Mouse (Mus musculus) right cerebral cortex, postnatal 36 days (tissue): ENCODE data around the gene Ccng2.

Experiments used
- DNase-seq, 2 experiments: peaks; one replicate each; pipeline ENCODE4 v3.0.0; 2022; ENCODE audit warnings: low spot score in 2 of 2, mixed read lengths in 1 of 2

Gene Ccng2

DNA sequence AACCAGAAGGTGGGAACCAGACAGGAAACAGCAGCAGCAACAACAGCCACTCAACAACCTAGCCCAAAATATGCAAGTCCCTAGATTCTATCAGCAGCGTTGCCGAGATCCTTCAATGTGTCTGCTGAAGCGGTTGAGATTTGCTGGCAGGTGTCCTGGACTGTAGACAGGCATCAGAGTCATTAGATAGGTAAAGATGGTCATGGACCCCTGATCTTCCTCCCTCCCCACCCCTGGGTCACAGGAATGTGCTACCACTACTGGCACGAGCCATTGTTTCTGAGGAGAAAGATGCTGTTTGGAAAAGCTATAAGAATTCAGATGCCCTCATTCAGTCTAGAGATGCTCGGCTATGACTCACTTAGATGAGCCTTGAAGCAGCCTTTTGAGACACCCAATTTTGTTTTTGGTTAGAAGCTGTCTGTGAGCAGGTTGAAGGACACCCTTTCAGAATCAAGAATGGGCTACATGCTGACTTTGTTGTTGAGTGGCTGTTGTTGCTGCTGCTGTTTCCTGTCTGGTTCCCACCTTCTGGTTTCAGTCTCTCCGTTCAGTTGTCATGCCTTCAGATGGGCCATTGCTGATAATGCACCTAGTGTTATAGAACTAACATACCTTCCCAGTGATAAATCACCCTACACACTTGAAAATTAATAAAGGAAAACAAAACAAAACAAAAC lies 3.5 kb upstream of the Ccng2 start:
- no peak for DNase-seq

DNA sequence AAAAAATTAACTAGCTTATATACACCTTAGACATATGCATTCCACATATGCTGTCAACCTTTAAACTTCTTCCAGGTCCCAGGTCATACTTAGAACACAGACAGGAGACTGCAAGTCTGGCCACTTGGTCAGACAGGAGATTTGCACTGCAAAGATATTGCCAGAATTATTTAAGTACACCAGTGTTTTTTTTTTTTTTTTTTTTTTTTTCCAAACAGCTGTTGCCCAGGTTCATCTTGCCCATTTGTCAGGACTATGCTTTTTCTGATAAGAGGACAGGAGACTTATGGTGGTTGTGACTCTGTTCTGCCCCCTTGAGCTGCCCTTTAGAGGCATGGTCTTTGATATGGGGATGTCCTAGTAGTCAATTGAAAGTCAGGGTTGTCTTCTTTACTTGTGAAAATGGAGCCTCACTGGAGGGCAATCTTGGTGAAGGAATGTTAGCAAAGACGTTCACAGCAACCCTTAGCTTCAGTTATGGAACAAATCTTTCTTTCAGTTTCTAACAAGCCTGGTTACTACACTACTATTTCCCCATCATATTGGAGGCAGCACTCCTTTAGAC lies 2.8 kb upstream of the Ccng2 start:
- DNase-seq = no peak

DNA sequence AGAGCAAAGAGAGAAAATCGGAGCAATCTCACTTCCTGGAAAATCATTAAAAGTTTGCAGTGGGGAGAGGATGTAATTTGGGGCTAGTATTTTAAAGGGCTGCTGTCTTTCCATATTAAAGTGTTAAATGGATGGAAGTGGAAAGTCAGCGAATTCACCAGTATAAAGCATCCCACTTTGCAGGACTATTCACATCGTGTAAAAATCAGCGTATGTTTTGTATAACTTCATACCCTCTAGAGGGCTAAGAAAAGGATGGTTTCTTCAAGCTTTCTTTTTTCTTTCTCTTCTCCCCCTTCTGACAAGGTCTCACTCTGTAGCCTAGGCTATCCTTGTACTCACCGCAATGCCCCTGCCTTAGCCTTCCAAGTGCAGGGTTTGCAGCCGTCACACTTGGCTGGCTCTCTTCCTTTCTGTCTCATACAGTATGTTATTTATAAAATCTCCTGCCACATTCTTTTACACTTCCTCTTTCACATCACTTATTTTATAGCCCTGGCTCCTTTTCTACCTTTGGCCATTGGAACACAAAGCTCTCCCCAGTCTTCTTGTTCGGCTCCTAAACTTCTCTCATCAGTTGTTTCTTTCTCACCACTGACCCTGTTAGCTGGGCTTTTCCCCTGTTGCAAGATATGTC lies 1.8 kb upstream of the Ccng2 start:
- DNase-seq = no peak

DNA sequence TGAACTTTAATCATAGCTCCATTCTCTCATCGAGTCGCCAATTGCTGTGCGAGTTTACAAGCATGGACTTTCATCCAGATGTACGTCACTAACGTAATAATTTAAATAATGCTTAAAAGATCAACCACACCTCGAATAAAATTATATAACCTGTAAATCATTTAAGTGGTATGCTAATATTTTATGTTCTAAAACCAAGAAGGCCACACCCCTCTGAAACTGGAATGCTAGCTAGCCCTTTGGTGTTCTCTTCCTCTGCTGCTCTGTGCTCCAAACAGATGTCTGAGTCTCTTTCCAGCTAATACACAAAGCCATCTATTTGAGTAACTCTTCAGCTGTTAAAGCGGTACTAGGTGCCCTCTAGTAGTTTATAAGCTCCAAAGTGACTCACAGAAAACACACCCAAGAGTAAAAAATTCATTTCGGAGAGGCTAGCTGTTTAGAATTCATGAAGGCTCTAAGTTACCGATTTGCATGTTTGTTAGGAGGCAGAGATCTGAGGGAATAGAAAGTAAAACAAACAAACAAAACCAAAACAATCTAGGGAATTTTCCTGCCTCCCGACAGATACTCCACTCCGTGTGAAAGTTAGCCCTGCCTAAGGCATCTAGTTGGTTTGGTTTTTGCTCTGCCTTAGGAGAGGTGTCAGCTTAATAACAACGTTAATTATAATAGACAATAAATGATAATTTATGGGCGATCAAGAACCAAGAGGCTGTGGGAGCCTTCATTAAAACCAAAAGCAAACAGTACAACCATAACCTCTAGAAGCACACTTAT lies 1.1 kb upstream of the Ccng2 start:
- no peak for DNase-seq

DNA sequence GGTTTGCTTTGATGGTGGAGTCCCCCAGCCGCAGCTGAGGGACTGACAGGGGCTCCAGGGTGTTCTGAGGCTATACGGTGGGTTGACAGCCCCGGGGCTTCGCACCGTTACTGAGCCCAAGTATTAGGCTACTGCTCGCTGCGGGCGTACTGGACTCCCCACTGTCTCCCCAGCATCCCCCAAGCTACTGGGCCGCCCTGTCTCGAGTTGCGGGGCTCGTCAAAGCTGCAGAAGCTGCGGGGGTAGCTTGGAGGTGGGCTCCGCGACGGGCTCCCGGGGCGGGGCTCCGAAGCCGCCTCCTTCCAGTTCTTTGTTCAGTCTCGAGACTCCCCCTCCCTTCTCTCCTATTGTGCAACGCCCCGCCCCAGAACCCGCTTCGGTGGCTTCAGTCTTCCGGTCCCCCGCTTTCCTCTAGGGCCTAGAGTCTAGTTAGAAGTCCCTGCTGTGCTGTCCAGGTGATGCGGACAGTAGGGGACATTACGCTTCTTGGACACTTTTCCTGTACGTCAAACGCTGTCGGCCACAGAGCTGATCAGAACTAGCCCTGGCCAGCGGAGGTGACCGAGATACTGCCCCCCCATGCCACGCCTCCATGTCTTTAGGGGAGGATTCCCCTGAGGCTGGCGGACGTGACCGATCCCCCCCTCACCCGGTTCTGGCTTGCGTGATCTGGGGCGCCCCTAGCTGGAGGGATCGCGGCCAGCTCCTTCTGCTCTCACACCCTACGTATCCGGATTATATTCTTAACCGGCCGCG lies 972 bp downstream of the Ccng2 start:
- peak; percentile 65 to 75 for DNase-seq

DNA sequence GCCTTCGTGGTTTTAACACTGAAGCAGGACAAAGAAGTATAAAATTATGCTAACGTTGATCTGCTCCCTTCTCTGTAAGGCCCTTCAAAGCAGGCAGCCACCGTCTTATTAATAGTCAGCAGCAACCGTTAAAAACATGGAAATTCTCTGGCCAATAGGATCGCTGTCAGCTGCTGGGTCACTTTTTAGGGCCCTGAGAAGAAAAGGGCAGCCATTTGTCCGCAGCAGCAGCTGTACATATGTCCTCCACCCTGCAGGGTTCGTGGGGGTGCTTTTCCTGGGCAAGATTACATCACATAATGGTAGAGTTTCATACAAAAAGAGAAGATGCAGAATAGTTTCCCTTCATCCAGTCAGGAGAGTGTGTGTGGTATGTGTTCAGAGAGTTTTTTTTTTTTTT lies 3.0 kb downstream of the Ccng2 start:
- no peak for DNase-seq

DNA sequence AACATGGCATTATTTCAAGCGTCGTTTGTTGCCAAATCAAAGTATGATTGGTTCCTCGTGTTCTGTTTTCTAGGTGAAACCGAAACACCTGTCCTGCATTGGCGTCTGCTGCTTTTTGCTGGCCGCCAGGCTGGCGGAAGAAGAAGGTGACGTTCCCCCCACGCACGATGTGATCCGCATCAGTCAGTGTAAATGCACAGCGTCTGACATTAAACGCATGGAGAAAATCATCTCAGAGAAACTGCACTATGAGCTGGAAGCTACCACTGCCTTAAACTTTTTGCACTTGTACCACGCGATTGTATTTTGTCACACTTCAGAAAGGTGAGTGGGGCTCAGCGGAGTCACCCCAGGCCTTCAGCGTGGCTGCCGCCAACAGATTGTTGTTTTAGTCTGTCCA lies 3.7 kb downstream of the Ccng2 start:
- DNase-seq = no peak

DNA sequence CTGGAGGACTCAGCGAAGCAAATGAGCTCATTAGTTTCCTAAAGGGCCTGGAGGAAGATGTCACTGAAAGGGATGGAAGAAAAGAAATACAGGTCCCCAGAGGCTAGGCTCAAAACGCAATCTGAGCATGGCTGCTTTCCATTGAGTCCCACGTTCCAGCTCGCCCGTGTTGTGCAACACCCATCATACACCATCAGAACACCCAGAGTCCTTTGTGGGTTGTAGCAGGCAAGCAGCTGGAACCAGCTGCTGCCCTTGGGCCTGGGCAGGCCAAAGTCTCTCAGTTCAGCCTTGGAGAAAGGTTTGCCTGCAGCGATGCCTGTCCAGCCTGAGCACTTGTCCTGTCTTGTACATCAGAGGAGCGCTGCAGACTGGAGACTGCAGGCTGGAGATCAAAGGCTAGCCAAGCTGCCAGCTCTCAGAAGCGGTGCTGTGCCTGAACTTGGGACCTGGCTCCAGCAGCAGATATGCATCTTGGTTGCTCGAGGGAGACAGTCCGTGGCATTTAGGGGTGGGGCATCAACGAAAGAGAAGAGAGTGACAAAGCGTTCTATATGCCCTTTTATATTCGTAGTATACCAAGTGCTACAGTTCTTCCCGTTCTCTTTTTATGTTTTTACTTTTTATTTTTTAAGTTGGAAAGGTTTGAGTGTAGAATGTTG lies 15.5 kb downstream of the Ccng2 start:
- DNase-seq = no peak

DNA sequence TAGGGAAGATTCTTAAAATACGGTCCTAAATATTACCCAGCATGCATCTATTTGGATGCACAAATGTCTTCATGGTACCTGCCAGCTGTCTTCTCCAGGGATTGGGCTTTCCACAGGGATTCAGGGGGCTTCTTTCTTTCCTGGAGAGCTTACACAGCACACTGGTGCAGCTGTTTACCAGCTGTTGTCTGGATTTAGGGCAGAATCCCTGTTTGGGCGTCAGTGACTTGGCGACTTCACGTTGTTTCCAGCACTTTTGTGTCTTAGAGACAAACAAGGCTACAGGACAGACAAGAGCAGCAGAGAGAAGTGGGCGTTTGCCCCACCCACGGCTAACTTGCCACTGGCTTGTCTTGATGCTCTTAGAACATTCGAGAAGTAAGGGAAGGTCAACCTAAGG lies 16.1 kb downstream of the Ccng2 start:
- no peak for DNase-seq

DNA sequence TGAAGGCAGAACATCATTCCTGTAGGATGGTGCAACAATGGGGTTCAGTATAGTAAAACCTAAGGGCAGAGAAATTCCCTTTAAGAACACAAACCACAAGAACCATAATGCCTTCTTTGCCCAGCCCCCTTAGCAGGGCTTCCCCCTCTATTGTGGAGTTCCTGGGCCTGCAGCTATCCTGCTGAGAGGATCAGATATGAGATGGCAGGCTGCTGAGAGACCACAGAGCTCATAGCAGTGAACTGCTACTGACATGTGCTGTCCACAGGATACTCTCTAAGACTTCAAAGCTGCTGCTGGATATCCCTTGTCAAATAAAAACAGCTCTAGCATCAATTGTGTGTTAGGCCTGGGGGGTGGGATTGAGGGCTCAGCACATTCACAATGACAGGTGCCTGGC lies 21.5 kb downstream of the Ccng2 start:
- no peak for DNase-seq

DNA sequence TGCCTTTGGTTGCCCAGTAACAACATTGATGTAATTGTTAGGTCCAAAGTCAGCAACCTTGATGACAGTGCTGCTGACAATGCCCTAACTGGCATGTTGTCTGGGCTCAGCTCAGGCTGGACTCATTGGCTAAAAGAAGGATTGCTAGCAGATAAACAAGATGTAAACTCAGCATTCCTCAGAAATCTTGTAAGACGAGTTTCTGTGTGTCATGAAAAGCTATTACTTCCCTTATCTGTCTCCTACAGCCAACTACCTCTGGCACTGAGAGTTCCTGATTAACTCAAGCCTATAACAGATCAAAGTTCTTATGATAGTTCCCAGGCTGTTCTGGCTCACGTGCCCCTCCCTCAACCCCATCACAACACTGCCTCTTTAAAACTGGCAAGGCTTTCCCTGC lies 23.2 kb downstream of the Ccng2 start:
- DNase-seq = no peak

DNA sequence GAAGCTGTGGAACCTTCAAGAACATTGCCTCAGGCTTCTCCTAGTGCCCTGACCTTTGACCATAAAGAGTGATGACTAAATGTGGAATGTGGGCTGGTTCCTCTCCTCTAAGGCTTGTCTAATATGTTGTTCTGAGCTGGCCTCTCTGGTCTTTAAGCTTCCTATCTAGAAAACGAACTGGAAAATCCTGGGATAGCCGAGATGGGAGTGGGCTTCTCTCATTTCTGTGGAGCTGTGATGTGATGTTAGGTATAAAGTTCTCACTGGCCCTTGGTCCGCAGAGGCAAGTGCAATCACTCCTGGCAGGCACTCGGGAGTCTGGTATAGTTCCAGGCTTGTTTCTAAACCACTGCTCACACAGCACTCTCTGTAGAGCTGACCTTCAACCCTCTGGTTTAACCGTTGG lies 29.3 kb downstream of the Ccng2 start:
- no peak for DNase-seq

DNA sequence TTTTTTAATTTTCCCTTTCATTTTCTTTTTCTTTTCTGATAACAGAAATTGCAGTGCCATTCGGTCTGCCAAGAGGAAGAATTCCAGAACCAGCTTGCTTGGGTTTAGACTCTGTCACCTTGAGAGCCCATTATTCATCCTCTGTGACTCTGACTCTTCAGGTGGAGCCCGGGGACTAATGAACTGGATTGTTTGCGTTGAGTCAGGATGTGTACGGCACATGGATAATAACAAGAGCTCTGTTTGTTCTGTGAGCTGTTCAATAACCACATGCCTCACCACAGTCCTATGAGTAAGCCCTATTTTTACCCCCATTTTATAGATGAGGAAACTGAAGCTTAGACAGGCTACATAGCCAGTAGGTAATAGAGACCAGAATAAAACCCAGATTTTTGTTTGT lies 29.7 kb downstream of the Ccng2 start:
- no peak for DNase-seq

DNA sequence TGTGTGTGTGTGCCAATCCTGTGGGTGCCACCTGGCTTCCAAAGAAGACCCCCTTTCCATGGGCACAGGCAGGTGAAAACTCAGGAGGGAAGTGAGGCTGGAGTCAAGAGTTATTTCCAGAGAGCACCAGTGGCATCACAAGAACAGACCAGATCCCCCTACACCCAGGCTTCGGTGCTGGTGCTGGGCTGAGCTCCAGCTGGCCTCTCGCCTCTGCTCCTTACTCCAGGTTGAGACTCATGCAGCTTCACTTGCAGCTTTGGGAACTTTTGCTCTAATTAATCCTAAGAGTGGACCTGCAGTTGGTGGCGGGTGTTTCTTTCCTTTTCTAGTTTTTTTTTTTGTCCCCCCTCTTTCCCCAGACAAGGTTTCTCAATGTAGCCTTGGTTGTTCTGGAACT lies 30.3 kb downstream of the Ccng2 start:
- no peak for DNase-seq

DNA sequence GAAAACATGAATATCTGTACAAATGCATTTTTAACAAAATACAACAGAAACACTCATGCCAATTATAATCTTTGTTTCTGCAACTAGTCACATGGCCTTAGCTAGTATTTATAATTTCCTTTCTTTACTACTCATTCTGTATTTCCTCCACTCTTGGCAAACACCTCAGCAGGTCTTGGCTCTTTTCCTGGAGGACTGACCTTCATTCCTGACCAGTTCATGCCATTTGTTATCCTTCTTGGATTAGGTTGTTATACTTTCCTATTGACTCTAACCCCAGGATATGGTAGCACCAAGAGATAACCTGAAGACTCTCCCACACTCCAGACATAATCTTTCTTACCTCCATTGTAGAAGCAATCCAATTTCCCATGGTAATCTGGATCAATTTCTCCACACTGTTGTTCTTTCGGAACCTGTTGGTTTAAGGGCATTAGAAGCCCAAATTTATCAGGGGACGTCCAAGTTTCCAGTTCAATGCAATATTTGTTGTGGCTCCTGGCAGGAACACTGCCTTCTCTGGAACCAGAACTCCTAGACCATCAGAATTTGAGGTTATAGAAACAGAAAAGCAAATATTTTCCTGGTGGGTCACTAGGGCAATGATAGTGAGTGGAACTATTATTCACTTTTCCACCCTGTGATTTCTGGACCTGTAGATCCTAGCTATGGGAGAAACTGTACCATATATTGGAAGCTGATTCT lies 38.2 kb downstream of the Ccng2 start:
- no peak for DNase-seq

DNA sequence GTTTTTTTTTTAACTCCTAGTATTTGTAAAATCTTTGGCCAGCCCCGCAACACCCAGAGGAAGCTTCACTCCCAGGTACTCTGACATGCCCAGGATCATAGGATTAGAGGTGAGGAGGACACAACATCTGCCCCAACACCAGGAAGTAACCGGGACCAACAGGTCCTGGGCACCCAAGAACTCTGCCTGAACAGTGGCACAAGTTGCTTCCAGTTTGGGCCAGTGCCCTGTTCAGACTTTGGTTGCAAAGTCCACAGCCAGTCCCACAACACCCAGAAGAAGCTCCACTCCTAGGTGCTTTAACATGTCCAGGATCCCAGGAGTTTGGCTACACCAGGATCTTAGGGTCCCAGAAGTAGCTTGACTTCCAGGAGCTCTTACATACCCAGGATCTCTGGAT lies 41.9 kb downstream of the Ccng2 start:
- no peak for DNase-seq

DNA sequence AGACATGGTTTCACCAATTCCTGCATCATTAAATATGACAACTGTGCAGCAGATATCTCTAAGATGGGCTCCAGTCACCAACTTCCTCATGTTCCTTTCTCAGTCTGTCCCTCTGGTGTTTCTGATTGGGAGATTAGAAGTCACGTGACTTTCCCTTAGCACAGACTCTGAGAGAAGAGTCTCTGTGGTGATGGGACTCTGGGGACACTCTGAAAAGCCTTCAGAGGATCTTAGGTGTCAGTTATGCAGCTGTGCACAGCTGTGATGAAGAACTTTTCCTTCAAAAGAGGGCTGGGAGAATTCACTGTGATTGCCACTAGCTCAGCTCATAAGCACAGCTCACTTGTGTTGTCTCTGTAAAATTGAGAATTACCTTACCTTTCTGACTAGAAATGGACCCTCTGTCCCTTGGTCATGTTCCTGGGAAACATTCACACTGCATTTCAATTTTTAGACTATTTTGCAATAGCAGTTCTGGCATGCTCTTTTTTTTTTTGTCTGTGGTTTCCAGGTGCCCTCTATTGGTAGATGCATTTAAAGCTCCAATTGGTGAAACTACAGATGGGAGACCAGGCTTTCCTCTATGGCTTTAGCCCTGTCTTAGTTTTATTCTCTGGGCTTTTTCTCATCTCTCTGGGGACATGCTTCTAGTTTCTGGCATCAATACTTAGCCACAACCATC lies 56.4 kb downstream of the Ccng2 start:
- no peak for DNase-seq
